Mouse (Mus musculus): ENCODE measurements around the gene Kif21b. TPM values are rescaled to one million over a fixed set of nuclear protein-coding genes. Genes with fewer than 3 reads are reported as not detected.
A peak's percentile ranks its signal among the peaks of the same experiment; 100 is the strongest.

Kif21b gene
- 42.1 and 45.8 TPM in 2 replicates for polyA plus RNA-seq (2012; rRNA removed)

DNA sequence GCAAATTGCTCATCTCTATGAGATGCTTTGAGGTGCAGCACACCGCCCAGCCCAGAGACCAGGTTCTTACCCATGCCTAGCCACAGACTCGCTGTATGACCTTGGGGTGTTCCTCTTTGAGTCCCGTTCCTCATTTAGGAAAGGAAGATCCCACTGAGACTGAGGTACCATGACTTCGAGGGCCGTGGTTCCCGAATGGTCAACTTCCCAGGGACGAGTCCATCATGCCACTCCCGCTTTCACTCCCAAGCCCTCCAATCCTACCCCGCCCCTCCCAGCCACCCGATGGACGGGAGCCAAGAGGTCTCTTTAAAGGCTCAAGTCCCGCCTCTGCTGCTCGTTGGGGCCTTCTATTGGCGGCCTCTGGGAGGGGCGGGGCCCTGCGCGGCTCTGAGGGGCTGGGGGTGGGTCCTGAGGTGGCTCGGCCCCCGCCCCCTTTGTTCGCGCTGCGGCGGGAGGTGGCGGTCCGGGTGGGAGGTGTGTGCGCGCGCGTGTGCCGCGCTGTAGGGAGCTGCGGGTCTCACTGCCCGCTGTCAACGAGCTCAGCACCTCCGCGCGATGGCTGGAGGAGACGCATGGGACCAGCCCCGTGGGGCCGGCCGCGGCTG is at the start of gene Kif21b:
Kif21b (plus strand) TSS at position 439 of the 608 bp plus-strand sequence.
- DNase-seq (ENCODE audit: extremely low spot score in 1 of 2, low spot score in 1 of 2), result peak; percentile 87 to 94

DNA sequence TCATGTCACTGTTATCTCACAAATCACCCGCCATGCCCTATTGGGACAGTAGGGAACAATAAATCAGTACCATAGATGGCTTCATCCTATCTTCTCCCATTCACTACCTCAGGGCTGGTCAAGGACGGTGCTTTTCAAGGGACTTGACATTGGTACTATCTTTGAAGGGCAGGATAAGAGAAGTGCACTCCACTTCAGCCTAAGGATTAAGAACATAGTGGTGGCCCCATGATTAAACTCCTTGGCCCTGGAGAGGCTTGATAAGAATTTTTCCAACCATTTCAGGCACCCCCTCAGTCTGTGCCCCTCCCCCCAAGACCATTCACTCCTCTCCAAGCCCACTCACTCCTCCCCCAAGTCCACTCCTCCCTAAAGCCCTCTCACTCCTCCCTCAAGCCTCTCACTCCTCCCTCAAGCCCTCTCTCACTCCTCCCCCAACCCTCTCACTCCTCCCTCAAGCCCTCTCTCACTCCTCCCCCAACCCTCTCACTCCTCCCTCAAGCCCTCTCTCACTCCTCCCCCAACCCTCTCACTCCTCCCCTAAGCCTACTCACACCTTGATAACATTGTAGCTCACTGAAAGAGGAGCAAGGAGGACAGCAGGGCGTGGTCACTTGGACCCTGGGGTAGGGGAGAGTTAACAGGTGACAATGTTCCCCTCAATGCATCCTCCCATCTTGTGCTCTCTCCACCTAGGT is 45.1 kb upstream of the Kif21b start:
- DNase-seq (ENCODE audit: extremely low spot score in 1 of 2, low spot score in 1 of 2), result no peak

DNA sequence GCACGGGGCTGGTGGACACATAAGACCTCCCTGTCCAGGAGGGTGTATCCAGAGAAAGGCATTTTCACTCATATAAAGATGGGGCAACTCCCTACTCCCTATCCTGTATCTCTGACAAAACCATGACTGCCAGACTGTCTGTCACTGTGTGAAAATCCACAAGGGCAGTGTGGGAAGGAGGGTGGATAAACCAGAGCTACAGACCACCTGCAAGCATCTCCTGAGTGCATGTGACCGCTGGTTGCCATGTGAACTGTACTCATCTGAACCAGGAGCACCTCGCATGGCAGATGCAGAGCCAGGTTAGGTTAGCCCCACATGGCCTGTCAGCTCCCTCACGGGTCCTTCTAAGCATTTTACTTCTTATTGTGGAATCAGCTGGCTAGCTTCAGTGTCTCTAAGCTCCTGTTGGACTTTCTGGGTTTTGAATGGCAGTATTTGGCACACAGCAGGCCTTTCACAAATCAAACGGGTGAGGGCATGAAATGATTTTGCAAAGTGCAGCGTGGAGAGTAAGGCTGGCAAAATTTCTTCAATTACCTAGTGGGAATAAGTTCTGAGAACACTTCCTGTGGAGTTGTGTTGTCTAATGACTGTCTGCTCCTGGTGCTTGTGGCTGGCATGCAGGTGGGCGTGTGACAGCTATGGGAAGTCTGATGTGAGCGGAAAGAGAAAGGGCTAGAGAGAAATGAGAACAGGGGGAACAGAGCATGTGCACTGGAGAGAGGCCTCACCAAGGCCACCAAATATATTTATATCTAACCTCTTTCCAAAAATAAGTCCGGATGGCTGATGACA is 41.6 kb upstream of the Kif21b start:
- peak in 1 of 2 experiments; percentile 61 for DNase-seq (ENCODE audit: extremely low spot score in 1 of 2, low spot score in 1 of 2)

- no peak for DNase-seq (ENCODE audit: extremely low spot score in 1 of 2, low spot score in 1 of 2)
Measured at GRCm38 (mm10) chr1:136093726-136094125, 37.5 kb upstream of the Kif21b start.

- no peak for DNase-seq (ENCODE audit: extremely low spot score in 1 of 2, low spot score in 1 of 2)
Measured at GRCm38 (mm10) chr1:136094807-136095206, 36.4 kb upstream of the Kif21b start.

- DNase-seq (ENCODE audit: extremely low spot score in 1 of 2, low spot score in 1 of 2), result no peak
Measured at GRCm38 (mm10) chr1:136102094-136102493, 29.1 kb upstream of the Kif21b start.

DNA sequence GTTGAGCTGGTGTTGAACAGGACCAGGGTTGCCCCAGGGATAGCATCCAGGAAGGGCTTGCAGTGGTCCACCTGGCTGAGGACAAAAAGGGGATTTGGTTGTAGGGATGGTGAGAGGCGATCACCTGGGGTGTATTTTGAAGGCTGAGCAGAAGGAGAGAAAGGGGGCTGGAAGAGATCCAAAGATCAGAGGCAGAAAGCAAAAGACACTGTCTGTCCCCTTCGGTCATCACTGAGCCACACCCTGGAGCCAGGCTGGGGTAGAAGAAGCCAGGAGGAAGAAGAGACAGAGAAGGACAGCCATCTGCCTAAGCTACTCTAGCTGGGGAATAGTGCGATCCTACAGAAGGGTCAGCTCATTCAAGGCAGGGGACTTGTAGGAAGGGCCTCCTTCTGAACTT is 28.6 kb upstream of the Kif21b start:
- no peak for DNase-seq (ENCODE audit: extremely low spot score in 1 of 2, low spot score in 1 of 2)

DNA sequence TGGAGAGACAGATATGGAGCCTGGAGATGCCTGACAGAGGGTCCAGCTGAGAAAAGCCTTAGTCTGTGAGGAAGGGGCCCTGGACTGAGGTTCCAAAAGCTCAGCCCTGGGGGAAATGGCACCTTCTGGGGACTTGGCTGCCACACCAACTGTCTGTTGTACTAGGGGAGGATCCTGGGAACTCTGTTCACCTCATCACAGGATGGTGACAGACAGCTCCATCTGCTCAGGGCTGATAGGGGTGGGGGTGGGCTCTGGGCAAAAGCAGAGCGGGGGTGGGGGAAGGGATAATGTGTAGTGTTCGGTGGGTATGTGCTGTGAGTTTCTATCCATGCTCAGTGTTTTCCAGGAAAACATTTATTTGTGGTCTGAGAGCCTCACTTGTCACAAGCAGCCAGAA is 28.2 kb upstream of the Kif21b start:
- DNase-seq (ENCODE audit: extremely low spot score in 1 of 2, low spot score in 1 of 2), result no peak

GRCm38 (mm10) chr1:136103696-136104095 is 27.5 kb upstream of the Kif21b start:
- DNase-seq (ENCODE audit: extremely low spot score in 1 of 2, low spot score in 1 of 2), result no peak

DNA sequence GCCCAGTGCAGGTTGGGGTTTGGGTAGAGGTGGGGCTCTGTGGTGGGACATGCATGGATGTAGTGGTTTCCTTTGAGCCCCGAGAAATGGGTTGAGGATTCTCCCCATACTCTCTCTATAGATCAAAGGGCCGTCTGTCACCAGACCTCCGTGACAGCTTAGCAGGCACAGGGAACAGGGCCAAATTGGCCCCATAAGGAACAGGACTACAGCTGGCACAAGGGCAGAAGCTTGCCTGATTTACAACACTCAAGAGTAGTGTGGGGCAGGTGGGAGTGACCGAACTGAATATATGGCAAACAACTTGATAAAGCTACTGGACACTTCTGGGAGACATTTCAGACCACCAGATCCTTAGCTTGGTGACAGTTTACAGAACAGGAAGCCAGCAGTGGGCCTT is 26.4 kb upstream of the Kif21b start:
- no peak for DNase-seq (ENCODE audit: extremely low spot score in 1 of 2, low spot score in 1 of 2)

- no peak for DNase-seq (ENCODE audit: extremely low spot score in 1 of 2, low spot score in 1 of 2)
Measured at GRCm38 (mm10) chr1:136109464-136109863, 21.7 kb upstream of the Kif21b start.

DNA sequence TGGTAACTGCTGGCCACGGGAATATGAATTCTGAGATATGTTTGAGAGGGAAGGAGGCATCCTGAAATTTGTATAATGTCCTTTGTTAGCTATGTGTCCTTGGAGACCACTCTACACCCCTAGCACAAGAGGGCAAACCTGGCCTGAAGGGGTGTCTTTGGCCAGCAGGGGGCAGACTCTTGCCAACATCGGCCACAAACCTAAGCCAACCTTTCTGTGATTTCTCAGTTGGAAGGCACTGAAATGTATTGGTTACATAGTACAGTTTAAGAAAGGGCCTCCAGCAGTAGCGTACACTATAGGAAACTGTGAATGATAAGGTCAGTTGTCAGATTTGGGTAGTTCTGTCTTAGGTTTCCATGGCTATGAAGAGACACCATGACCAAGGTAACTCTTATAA is 15.0 kb upstream of the Kif21b start:
- DNase-seq (ENCODE audit: extremely low spot score in 1 of 2, low spot score in 1 of 2), result peak in 1 of 2 experiments; percentile 81

DNA sequence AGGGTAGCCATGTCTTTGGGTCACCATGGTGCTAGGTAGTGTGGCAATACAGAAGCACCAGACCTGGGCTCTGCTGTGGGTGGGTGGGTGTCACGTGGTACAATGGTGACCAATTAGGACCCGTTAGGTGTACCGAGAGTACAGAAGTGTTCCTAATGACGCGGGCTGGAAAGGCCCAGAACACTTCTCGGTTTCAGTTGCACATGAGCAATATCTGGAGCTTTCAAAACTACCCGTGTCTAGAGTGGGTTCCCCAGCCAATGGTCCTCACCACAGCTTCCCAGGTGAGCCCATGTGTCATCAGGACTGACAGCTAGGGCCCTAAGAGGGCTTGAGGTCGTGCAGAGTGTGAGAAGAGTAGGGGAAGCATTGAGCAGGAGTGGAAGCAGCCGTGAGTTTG is 14.1 kb upstream of the Kif21b start:
- DNase-seq (ENCODE audit: extremely low spot score in 1 of 2, low spot score in 1 of 2), result no peak

- peak; percentile 82 to 92 for DNase-seq (ENCODE audit: extremely low spot score in 1 of 2, low spot score in 1 of 2)
Measured at GRCm38 (mm10) chr1:136118875-136119274, 12.3 kb upstream of the Kif21b start.

DNA sequence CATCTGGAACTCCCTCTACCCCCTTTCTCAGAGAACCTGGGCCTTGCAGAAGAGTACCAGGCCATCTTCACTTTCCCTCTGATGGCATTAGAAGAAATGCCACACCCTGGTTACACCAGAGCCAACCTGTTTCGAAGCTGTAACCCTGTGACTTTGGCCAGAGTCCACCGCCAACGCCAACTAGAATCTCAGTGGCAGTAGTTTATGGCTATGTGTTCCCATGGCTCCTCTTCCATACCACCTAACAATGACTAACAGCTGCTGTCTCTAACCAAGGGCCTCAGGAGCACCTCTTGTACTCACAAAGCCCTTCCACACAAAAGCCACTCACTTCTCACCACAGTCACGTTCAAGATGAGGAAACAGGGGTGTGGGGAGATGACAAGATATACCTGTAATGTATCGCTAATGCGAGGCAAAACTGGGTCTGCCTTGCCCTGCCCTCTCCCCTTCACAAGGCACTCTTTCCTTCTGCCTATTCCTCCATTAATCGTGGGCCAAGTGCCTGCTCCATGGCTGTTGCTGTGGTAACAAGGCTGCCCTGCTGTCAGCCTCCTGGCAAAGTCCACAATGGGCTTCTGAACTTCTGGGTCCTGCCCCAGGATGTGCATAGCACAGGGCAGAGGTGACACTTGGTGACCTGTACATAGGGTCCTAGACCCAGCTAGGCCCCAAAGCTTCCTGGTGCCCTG is 11.5 kb upstream of the Kif21b start:
- DNase-seq (ENCODE audit: extremely low spot score in 1 of 2, low spot score in 1 of 2), result no peak

- DNase-seq (ENCODE audit: extremely low spot score in 1 of 2, low spot score in 1 of 2), result no peak
Measured at GRCm38 (mm10) chr1:136120263-136120603, 11.0 kb upstream of the Kif21b start.

GRCm38 (mm10) chr1:136120785-136121184 is 10.4 kb upstream of the Kif21b start:
- no peak for DNase-seq (ENCODE audit: extremely low spot score in 1 of 2, low spot score in 1 of 2)

- no peak for DNase-seq (ENCODE audit: extremely low spot score in 1 of 2, low spot score in 1 of 2)
Measured at GRCm38 (mm10) chr1:136122030-136122429, 9.2 kb upstream of the Kif21b start.

GRCm38 (mm10) chr1:136126159-136126765 is 4.9 kb upstream of the Kif21b start:
- no peak for DNase-seq (ENCODE audit: extremely low spot score in 1 of 2, low spot score in 1 of 2)

GRCm38 (mm10) chr1:136126895-136127294 is 4.3 kb upstream of the Kif21b start:
- DNase-seq (ENCODE audit: extremely low spot score in 1 of 2, low spot score in 1 of 2), result no peak

GRCm38 (mm10) chr1:136127856-136128255 is 3.3 kb upstream of the Kif21b start:
- DNase-seq (ENCODE audit: extremely low spot score in 1 of 2, low spot score in 1 of 2), result no peak

Data from frontal cortex, adult 2 months (tissue).